Mouse (Mus musculus) urinary bladder, postnatal 36 days (tissue): ENCODE results near the gene Spata13.

Source experiments
- DNase-seq, 2 experiments: peaks; one replicate each; pipeline ENCODE4 v3.0.0; 2022; ENCODE audit warnings: low spot score in 2 of 2, mixed read lengths in 1 of 2

The Spata13 gene

GRCm38 (mm10) chr14:60784427-60785315 is 150.9 kb downstream of the Spata13 start, which contains the start of gene Mipep:
Gene Mipep, plus strand, starts transcription at chr14:60784573.
- peak; percentile 74 to 76 for DNase-seq

GRCm38 (mm10) chr14:60790103-60790502 is 156.3 kb downstream of the Spata13 start:
- DNase-seq = peak; percentile 9 to 16

- no peak for DNase-seq
Observed at GRCm38 (mm10) chr14:60796600-60797322, 163.0 kb downstream of the Spata13 start.

GRCm38 (mm10) chr14:60797596-60797995 is 163.8 kb downstream of the Spata13 start:
- DNase-seq = no peak

GRCm38 (mm10) chr14:60798721-60799120 is 164.9 kb downstream of the Spata13 start:
- DNase-seq = no peak

- peak in 1 of 2 experiments; percentile 1 for DNase-seq
Observed at GRCm38 (mm10) chr14:60799762-60800728, 166.2 kb downstream of the Spata13 start.

- DNase-seq = no peak
Observed at GRCm38 (mm10) chr14:60802026-60802425, 168.2 kb downstream of the Spata13 start.

GRCm38 (mm10) chr14:60804978-60805377 is 171.2 kb downstream of the Spata13 start:
- no peak for DNase-seq

GRCm38 (mm10) chr14:60805871-60806270 is 172.1 kb downstream of the Spata13 start:
- DNase-seq = no peak

- no peak for DNase-seq
Observed at GRCm38 (mm10) chr14:60806891-60807344, 173.1 kb downstream of the Spata13 start.

GRCm38 (mm10) chr14:60809881-60810280 is 176.1 kb downstream of the Spata13 start:
- DNase-seq = no peak

GRCm38 (mm10) chr14:60811547-60811946 is 177.7 kb downstream of the Spata13 start:
- DNase-seq = no peak
